Mouse (Mus musculus): Measurements from ENCODE around the gene Cpne5.

Gene Cpne5

DNA sequence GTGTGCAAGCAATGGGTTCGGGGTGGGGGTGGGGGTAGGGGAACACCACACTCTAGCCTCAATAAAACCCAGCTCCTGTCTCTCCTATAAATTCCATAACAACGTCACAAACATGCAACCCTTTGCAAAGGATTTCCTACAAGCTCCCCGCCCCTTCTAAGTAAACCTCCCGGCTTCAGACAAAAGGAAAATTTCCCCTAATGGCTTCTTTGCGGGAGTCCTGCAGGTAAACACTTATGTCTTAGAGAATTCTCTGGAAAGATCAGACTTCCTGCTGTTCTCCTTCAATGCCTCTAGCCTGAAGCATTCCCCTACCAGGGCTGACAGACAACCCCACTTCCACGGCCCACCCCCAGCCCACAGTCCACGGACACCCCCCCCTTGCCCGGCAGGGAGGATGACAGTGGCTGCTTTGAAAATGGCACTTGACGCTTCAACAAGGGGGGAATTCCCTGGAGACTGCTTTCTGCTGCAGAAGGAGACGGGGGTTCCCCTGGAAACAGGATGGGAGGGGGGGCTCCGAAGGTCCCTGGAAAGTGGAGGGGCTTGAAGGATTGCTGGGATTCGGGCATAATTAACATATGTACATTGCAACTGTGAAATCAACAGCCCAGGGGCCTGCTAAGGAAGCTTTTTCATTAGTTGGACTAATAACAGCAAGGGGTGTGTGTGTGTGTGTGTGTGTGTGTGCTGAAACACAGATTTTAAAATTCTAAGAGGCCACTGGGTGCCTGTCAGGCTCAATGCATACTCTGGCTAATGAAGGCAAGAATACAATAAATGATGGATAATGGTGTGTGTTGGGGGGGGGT, 24.4 kb downstream of the Cpne5 start:
- ATAC-seq (ENCODE audit: insufficient number of reproducible peaks, low FRiP score, low TSS enrichment) = no peak

GRCm38 (mm10) chr17:29211836-29212235, 26.1 kb downstream of the Cpne5 start:
- no peak for ATAC-seq (ENCODE audit: insufficient number of reproducible peaks, low FRiP score, low TSS enrichment)

DNA sequence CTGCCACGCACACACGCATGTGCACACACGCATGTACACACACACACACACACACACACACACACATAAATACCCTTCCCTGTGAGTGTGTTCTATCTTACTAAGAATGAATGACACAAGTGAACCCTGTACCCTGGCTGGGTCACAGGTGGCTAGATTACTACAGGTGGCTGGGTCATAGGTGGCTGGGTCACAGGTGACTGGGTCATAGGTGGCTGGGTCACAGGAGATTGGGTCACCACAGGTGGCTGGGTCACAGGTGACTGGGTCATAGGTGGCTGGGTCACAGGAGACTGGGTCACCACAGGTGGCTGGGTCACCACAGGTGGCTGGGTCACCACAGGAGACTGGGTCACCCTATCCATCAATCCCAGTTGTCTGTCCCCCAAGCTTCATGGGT, 27.9 kb downstream of the Cpne5 start:
- ATAC-seq (ENCODE audit: insufficient number of reproducible peaks, low FRiP score, low TSS enrichment) = no peak

GRCm38 (mm10) chr17:29206052-29206451, 31.9 kb downstream of the Cpne5 start:
- no peak for ATAC-seq (ENCODE audit: insufficient number of reproducible peaks, low FRiP score, low TSS enrichment)

DNA sequence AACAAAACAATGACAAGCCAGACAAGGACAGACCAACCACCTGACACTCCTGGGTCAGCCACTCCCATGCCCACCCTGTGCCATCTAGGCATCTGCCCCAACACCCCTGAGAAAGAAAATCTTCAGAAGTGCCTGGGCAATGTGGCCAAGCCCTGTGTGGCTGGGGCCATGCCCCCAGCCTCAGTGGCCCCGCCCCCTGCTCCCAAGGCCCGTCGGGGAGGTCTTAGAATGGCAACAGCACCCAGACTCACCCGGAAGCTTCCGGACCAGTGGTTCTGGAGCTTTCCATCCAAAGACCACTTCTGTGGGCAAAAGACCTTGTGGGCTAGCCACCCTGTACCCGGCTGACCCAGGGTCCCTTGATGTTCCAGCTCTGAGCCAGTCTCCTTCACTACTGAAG, 35.4 kb downstream of the Cpne5 start:
- ATAC-seq (ENCODE audit: insufficient number of reproducible peaks, low FRiP score, low TSS enrichment) = no peak

GRCm38 (mm10) chr17:29199821-29200220, 38.1 kb downstream of the Cpne5 start:
- ATAC-seq (ENCODE audit: insufficient number of reproducible peaks, low FRiP score, low TSS enrichment) = no peak

GRCm38 (mm10) chr17:29199151-29199800, 38.7 kb downstream of the Cpne5 start:
- no peak for ATAC-seq (ENCODE audit: insufficient number of reproducible peaks, low FRiP score, low TSS enrichment)

- ATAC-seq (ENCODE audit: insufficient number of reproducible peaks, low FRiP score, low TSS enrichment) = no peak
Measured at GRCm38 (mm10) chr17:29195579-29195978, 42.4 kb downstream of the Cpne5 start.

- ATAC-seq (ENCODE audit: insufficient number of reproducible peaks, low FRiP score, low TSS enrichment) = no peak
Measured at GRCm38 (mm10) chr17:29188989-29189388, 49.0 kb downstream of the Cpne5 start.

DNA sequence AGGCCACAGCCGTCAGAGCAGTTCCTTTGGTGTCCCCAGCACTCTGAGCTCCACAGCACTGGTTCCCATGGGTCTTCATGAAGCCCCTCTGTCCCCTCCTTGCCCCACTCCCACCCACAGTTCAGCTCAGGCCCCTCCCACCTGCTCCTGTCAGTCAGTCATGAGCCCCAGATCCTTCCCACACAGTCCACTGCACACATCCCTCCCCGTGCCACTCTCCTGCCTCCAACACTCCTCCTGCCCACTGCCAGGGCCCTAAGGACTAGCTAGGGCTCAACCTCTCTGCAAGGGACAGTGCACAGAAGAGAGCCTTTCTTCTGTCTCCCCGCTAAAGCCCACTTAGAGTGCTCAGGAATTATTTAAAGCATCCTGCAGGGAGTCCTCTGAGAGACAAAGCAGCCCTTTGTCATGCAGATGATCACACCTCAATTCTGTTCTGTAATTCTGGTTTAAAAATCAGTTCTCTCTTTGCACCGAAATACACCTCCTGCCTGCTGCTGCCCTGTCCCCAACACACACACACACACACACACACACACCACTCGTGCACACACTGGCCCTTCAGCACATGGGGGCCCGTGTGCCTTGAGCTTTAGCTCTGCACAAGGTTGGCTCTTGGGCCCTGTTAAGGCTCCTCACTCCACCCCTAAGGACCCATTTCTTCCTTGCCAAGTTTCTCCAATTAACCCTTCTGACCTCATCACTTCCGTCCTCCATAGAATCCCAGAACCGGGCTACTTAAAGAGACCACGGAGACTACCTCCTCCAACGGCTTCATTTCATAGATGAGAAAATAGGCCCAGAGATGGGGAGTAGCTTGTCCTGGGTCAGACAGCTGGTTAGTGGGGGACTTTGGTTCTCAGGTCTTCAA, 50.7 kb downstream of the Cpne5 start:
- no peak for ATAC-seq (ENCODE audit: insufficient number of reproducible peaks, low FRiP score, low TSS enrichment)

DNA sequence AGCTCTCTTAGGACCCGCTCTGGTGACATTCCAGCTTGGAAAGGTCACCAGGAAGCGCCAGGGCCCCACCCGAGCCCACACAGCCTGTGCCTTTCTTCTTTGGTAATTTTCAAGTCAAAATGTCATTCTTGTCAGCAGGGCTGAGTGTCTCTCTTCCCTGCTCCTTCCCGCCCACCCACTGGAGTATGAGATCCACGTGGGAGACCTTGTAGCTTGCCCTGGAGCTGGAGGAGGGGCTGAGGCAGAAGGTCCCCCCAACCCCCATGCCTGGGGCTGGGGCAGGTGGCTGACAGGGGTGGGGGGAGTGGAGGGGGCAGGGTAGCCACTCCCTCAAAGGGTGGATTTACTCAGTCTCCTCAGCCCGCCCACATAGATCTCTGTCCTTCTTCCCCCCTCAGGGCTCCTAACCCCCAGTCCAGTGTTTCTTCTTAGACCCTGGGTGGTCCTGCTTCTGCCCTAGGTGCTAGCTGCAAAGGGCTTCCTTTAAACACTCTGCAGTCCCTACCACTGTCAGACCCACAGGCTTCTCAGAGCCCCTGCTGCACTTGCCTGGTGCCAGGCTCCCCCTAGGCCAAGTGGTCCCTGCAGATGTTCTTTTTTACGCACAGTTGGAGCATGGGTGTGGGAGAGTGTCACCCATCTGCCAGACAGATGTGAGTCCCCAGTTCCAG, 52.5 kb downstream of the Cpne5 start:
- no peak for ATAC-seq (ENCODE audit: insufficient number of reproducible peaks, low FRiP score, low TSS enrichment)

DNA sequence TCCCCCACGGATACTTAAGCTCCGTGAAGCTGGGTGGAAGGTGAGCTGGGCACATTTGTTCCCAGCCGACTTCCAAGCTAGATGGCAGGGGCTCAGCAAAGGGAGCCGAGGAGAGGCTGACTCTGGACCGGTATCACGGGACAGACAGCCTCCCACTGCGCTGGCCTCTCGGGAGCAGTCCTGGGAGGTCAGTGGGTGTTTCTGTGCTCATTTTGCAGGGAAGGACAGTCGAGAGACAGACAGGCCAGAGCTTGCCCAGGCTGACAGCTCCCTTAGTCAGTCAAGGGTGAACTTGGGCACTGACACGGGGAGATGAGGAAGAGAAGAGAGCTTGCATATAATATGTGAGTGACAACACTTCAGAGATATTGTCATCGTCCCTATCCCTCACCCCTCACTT, 54.8 kb downstream of the Cpne5 start:
- no peak for ATAC-seq (ENCODE audit: insufficient number of reproducible peaks, low FRiP score, low TSS enrichment)

DNA sequence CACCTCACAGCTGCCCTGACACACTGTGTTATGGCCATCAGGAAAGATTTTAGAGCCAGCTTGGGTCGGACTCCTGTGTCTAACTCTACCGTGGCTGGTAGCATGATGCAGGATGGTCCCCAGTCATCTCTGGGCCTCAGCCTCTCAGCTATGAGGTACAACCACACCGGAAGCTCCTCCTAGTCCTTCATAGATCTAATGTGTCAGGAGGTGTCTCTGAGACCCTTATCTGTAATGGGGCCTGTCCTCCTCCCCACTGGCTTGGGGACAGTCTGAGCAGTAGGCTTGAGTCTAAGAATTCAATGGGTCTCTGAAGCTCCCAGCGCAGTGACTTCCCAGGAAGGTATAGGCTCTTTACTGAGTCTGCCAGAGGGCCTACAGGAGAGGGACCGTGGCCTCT, 56.2 kb downstream of the Cpne5 start:
- no peak for ATAC-seq (ENCODE audit: insufficient number of reproducible peaks, low FRiP score, low TSS enrichment)

GRCm38 (mm10) chr17:29180406-29181127, 57.4 kb downstream of the Cpne5 start:
- no peak for ATAC-seq (ENCODE audit: insufficient number of reproducible peaks, low FRiP score, low TSS enrichment)

DNA sequence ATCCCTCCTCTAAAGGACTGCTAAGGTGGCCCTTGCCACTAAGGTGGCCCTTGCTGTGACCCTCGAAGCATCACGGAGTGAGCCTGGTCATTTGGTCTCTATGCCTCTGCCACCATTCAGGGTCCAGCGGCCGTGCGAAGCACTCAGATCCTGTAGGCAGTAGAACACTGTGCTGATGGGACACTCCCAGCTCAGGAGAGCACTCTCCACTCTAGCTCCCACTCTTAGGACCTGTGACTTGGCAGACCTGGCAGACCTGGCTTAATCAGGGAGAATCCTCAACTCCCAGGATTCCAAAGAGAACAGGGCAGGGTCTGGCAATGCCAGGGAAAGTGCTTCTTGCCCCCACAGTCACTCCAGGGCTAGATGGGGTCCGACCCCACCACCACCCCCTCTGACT, 58.0 kb downstream of the Cpne5 start:
- ATAC-seq (ENCODE audit: insufficient number of reproducible peaks, low FRiP score, low TSS enrichment) = no peak

DNA sequence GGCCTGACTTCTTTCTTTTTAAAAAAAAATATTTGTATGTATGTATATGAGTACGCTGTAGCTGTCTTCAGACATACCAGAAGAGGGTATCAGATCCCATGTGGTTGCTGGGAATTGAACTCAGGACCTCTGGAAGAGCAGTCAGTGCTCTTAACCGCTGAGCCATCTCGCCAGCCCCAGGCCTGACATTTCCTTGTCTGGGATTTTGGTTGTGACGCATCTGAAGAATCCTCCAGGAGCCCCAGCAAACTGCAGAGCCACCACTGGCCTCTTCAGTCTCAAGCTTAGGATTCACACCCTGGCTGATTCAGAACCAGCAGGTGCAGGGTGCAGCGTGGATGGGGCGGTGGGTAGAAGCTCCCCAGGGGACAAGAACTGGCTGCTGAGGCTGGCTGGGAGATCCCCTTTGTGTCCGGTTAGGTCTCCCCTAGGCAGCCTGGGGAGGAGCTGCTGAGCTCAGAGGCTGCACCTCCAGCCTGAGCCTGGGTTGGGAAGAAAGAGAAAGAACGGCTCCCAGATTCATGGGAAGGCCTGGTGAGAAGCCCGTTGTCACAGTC, 59.4 kb downstream of the Cpne5 start:
- no peak for ATAC-seq (ENCODE audit: insufficient number of reproducible peaks, low FRiP score, low TSS enrichment)

- no peak for ATAC-seq (ENCODE audit: insufficient number of reproducible peaks, low FRiP score, low TSS enrichment)
Measured at GRCm38 (mm10) chr17:29176391-29177267, 61.3 kb downstream of the Cpne5 start.

GRCm38 (mm10) chr17:29175693-29176092, 62.3 kb downstream of the Cpne5 start:
- ATAC-seq (ENCODE audit: insufficient number of reproducible peaks, low FRiP score, low TSS enrichment) = no peak

- no peak for ATAC-seq (ENCODE audit: insufficient number of reproducible peaks, low FRiP score, low TSS enrichment)
Measured at GRCm38 (mm10) chr17:29173165-29173564, 64.8 kb downstream of the Cpne5 start.
